Mouse (Mus musculus): Measurements from ENCODE around the gene Gm10378. TPM values are rescaled to one million over a fixed set of nuclear protein-coding genes. Genes with fewer than 3 reads are reported as not detected.
"Not testable (repeated sequence)": the region's sequence is repeated elsewhere in the genome, so short reads cannot be mapped to it uniquely, and the experiment has no call there.

Gene Gm10378
- not detected in 2 replicates for total RNA-seq (2014; rRNA removed)
- not detected in 2 replicates for polyA plus RNA-seq (2015; fragmentation: Nextera tagmentation; extraction: Ambion mirVana)

GRCm38 (mm10) chr14:42655638-42656037 lies at the start of gene Gm10378:
Gm10378 (plus strand) TSS chr14:42655938.
- not testable (repeated sequence) for H3K9ac ChIP-seq; DNase-seq; H3K27ac ChIP-seq (ENCODE audit: low read depth, low read length); H3K27me3 ChIP-seq (ENCODE audit: insufficient read depth, low read length); H3K4me2 ChIP-seq (ENCODE audit: low read depth); H3K4me1 ChIP-seq (ENCODE audit: insufficient read depth); ATAC-seq; H3K4me3 ChIP-seq (ENCODE audit: low read depth, low read length); H3K9me3 ChIP-seq (ENCODE audit: low read length); H3K36me3 ChIP-seq (ENCODE audit: insufficient read depth)
- WGBS, result no CpG with 5 or more reads among the region's 1 CpGs

GRCm38 (mm10) chr14:42641817-42642216 lies 13.9 kb upstream of the Gm10378 start, which contains the start of gene Gm3633:
Gm3633 (minus strand) TSS chr14:42641917.
- DNase-seq; H3K27me3 ChIP-seq (ENCODE audit: insufficient read depth, low read length); H3K4me1 ChIP-seq (ENCODE audit: insufficient read depth); H3K9ac ChIP-seq; H3K27ac ChIP-seq (ENCODE audit: low read depth, low read length); H3K4me3 ChIP-seq (ENCODE audit: low read depth, low read length); H3K9me3 ChIP-seq (ENCODE audit: low read length); H3K4me2 ChIP-seq (ENCODE audit: low read depth); ATAC-seq; H3K36me3 ChIP-seq (ENCODE audit: insufficient read depth): not testable (repeated sequence)
- WGBS, result no CpG with 5 or more reads among the region's 2 CpGs

Small RNA genes within 50 kb of the gene (microRNA-seq; reads per million reads assigned to microRNA genes)
- gene Gm23620, result 0 reads per million in 2 experiments
- 0 reads per million in 2 experiments for gene Gm25228

Other genes starting within 250 kb of the Gm10378 start
- gene Gm8005, start 216.3 kb upstream of the Gm10378 start, total RNA-seq (2014; rRNA removed), result not detected in 2 replicates
- not detected in 2 replicates for gene Gm8005, start 216.3 kb upstream of the Gm10378 start, polyA plus RNA-seq (2015; fragmentation: Nextera tagmentation; extraction: Ambion mirVana)
- not detected in 2 replicates for gene Gm8011, start 192.1 kb upstream of the Gm10378 start, total RNA-seq (2014; rRNA removed)
- gene Gm8011, start 192.1 kb upstream of the Gm10378 start, polyA plus RNA-seq (2015; fragmentation: Nextera tagmentation; extraction: Ambion mirVana), result not detected in 2 replicates
- not detected in 2 replicates for gene Gm8020, start 153.6 kb upstream of the Gm10378 start, total RNA-seq (2014; rRNA removed)
- gene Gm8020, start 153.6 kb upstream of the Gm10378 start, polyA plus RNA-seq (2015; fragmentation: Nextera tagmentation; extraction: Ambion mirVana), result not detected in 2 replicates
- gene Gm8024, start 131.7 kb upstream of the Gm10378 start, total RNA-seq (2014; rRNA removed), result not detected in 2 replicates
- not detected in 2 replicates for gene Gm8024, start 131.7 kb upstream of the Gm10378 start, polyA plus RNA-seq (2015; fragmentation: Nextera tagmentation; extraction: Ambion mirVana)
- gene Gm17124, start 56.1 kb upstream of the Gm10378 start, total RNA-seq (2014; rRNA removed), result not detected in 2 replicates
- not detected in 2 replicates for gene Gm17124, start 56.1 kb upstream of the Gm10378 start, polyA plus RNA-seq (2015; fragmentation: Nextera tagmentation; extraction: Ambion mirVana)
- gene Gm3633, start 14.0 kb upstream of the Gm10378 start, total RNA-seq (2014; rRNA removed), result not detected in 2 replicates
- gene Gm3633, start 14.0 kb upstream of the Gm10378 start, polyA plus RNA-seq (2015; fragmentation: Nextera tagmentation; extraction: Ambion mirVana), result not detected in 2 replicates
- gene Gm3015, start 112.9 kb downstream of the Gm10378 start, total RNA-seq (2014; rRNA removed), result not detected in 2 replicates
- gene Gm3015, start 112.9 kb downstream of the Gm10378 start, polyA plus RNA-seq (2015; fragmentation: Nextera tagmentation; extraction: Ambion mirVana), result not detected in 2 replicates
- gene Gm10377, start 142.0 kb downstream of the Gm10378 start, total RNA-seq (2014; rRNA removed), result not detected in 2 replicates
- not detected in 2 replicates for gene Gm10377, start 142.0 kb downstream of the Gm10378 start, polyA plus RNA-seq (2015; fragmentation: Nextera tagmentation; extraction: Ambion mirVana)
- not detected in 2 replicates for gene Gm21977, start 197.5 kb downstream of the Gm10378 start, total RNA-seq (2014; rRNA removed)
- gene Gm21977, start 197.5 kb downstream of the Gm10378 start, polyA plus RNA-seq (2015; fragmentation: Nextera tagmentation; extraction: Ambion mirVana), result not detected in 2 replicates